Mouse (Mus musculus): ENCODE data around the gene Tsc2. TPM values are rescaled to one million over a fixed set of nuclear protein-coding genes. Genes with fewer than 3 reads are reported as not detected.

Tsc2 gene
- polyA plus RNA-seq (2015; fragmentation: Nextera tagmentation; extraction: Ambion mirVana), result 20.9 and 23.8 TPM in 2 replicates

DNA sequence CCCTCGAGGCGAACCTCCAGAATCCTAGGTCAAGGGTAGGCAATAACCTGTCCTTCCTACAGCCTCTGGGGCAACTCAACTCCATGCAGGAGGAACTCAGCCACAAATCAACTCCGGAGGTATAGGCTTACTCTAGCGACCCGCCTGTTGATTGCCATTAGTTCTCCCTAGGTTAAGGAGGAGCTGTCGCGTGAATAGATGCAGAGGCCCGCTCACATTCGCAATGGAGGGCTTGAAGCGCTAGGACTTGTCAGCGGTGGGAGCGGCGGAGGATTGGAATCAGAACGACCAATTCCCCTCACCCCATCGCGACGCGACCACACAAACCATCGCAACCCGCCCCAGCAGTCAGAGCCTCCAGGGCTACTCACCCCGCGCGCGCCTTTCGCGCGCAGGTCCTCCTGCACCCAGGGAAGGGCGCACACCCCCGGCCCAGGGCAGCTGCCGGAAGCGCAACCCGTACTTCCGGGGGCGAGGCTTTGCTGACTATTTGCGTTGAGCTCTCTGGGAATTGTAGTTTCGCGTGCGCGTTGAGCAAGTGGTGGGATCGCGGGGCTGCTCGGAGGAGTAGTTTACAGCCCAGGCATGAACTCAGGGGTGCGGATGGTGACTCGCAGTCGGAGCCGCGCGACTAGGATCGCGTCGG lies at the start of gene Tsc2, which contains the start of gene Nthl1:
TSS of gene Tsc2 (minus strand) at position 464 of the 646 bp plus-strand sequence.
TSS of gene Nthl1 (plus strand) at position 514 of the 646 bp plus-strand sequence.

DNA sequence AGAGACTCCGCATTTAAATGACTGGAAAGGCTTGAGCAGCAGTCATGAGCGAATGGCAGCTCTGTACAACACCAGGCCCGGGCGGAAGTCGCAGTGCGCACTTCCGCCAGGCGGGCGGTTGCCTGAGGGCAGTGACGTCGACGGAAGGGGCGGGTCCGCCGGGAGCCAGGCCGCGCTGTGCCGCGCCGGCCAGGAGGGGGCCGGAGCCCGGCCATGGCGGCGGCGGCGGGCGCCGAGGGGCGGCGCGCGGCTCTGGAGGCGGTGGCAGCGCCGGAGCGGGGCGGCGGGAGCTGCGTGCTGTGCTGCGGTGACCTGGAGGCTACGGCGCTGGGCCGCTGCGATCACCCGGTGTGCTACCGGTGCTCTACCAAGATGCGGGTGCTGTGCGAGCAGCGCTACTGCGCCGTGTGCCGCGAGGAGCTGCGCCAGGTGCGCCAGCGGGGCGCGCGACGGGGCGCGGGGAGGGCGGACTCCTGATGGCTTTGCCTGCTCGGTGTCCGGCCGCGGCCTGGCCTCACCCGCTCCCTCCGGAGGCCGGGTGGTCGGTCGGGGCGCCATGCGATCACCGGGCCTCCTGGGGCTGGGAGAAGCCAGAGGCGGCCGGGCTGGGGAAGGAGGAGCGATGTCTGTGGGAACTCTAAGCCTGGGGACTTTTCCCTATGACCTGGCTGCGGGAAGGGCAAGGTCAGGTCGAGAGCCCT lies 37.3 kb upstream of the Tsc2 start, which contains the start of gene Zfp598:
TSS of gene Zfp598 (plus strand) at position 143 of the 701 bp plus-strand sequence.

DNA sequence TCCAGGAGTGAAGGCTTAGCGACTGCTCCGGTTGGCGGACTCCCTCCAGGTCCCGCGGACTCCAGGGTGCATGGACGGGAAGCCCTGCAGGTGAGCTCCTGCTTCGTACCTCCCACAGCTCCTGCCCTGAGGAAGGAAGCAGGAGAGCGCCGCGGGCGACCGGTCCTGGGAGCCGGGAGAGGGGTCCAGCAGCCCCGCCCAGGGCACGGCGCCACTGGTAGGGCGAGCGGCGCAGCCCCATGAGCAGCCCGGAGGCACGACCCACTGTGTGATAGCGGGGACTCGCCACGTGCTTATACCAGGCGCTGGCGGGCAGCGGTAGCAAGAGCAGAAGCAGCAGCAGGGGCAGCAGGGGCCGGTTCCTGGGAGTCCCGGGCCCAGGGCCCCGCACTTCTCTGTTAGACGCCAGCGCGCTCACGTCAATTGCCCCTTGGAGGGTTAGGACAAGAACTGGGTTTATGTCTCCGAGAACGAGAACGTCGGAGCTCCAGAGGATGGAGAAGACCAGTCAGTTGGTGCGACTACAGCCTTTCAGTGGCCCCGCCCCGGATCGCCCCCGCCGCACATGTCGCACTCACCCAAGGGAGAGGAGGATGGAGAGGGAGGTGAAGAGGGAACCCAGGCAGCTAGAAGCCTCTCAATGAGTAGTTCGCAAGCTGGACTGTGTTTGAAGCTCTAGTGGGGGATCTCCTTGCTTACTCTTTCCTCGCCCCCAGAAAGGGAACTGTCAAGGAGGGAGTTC lies 25.8 kb upstream of the Tsc2 start, which contains the start of gene Npw:
TSS of gene Npw (minus strand) at position 441 of the 742 bp plus-strand sequence.

GRCm38 (mm10) chr17:24650070-24650616 lies 17.7 kb upstream of the Tsc2 start, which contains the start of gene Slc9a3r2:
Gene Slc9a3r2, minus strand, starts transcription at chr17:24650327.

GRCm38 (mm10) chr17:24549618-24550415 lies 82.6 kb downstream of the Tsc2 start, which contains the start of gene Pkd1:
Gene Pkd1, plus strand, starts transcription at chr17:24549834.

Small RNA genes within 50 kb of the gene (microRNA-seq; reads per million reads assigned to microRNA genes)
- not detected for gene Gm24589 (ENCODE audit: borderline replicate concordance, insufficient number of aligned reads)

Other genes with a start within 250 kb of the Tsc2 start
- gene Rnps1, start 218.1 kb downstream of the Tsc2 start, polyA plus RNA-seq (2015; fragmentation: Nextera tagmentation; extraction: Ambion mirVana), result 110 and 123 TPM in 2 replicates
- gene Eci1, start 206.0 kb downstream of the Tsc2 start, polyA plus RNA-seq (2015; fragmentation: Nextera tagmentation; extraction: Ambion mirVana), result 161 and 184 TPM in 2 replicates
- 0.84 and 1.2 TPM in 2 replicates for gene Dnase1l2, start 189.5 kb downstream of the Tsc2 start, polyA plus RNA-seq (2015; fragmentation: Nextera tagmentation; extraction: Ambion mirVana)
- 19.6 and 21.0 TPM in 2 replicates for gene E4f1, start 162.3 kb downstream of the Tsc2 start, polyA plus RNA-seq (2015; fragmentation: Nextera tagmentation; extraction: Ambion mirVana)
- 63.5 and 100 TPM in 2 replicates for gene Pgp, start 162.2 kb downstream of the Tsc2 start, polyA plus RNA-seq (2015; fragmentation: Nextera tagmentation; extraction: Ambion mirVana)
- 0.18 TPM in 1 of 2 replicates, not detected in the other for gene Bricd5, start 158.7 kb downstream of the Tsc2 start, polyA plus RNA-seq (2015; fragmentation: Nextera tagmentation; extraction: Ambion mirVana)
- gene Mlst8, start 153.6 kb downstream of the Tsc2 start, polyA plus RNA-seq (2015; fragmentation: Nextera tagmentation; extraction: Ambion mirVana), result 9.9 and 17.7 TPM in 2 replicates
- 7.2 and 10.6 TPM in 2 replicates for gene Caskin1, start 144.0 kb downstream of the Tsc2 start, polyA plus RNA-seq (2015; fragmentation: Nextera tagmentation; extraction: Ambion mirVana)
- 37.0 and 46.7 TPM in 2 replicates for gene Traf7, start 104.7 kb downstream of the Tsc2 start, polyA plus RNA-seq (2015; fragmentation: Nextera tagmentation; extraction: Ambion mirVana)
- gene Rab26, start 98.4 kb downstream of the Tsc2 start, polyA plus RNA-seq (2015; fragmentation: Nextera tagmentation; extraction: Ambion mirVana), result 1.3 and 1.8 TPM in 2 replicates
- gene Pkd1, start 82.8 kb downstream of the Tsc2 start, polyA plus RNA-seq (2015; fragmentation: Nextera tagmentation; extraction: Ambion mirVana), result 16.5 and 20.0 TPM in 2 replicates
- 13.6 and 14.1 TPM in 2 replicates for gene Nthl1, start 50 bp upstream of the Tsc2 start, polyA plus RNA-seq (2015; fragmentation: Nextera tagmentation; extraction: Ambion mirVana)
- gene Slc9a3r2, start 17.7 kb upstream of the Tsc2 start, polyA plus RNA-seq (2015; fragmentation: Nextera tagmentation; extraction: Ambion mirVana), result 61.7 and 66.2 TPM in 2 replicates
- not detected in 2 replicates for gene Npw, start 25.8 kb upstream of the Tsc2 start, polyA plus RNA-seq (2015; fragmentation: Nextera tagmentation; extraction: Ambion mirVana)
- gene Zfp598, start 37.1 kb upstream of the Tsc2 start, polyA plus RNA-seq (2015; fragmentation: Nextera tagmentation; extraction: Ambion mirVana), result 11.8 and 14.9 TPM in 2 replicates
- gene Syngr3, start 57.3 kb upstream of the Tsc2 start, polyA plus RNA-seq (2015; fragmentation: Nextera tagmentation; extraction: Ambion mirVana), result 14.5 and 51.8 TPM in 2 replicates
- 36.3 and 36.6 TPM in 2 replicates for gene Gfer, start 63.5 kb upstream of the Tsc2 start, polyA plus RNA-seq (2015; fragmentation: Nextera tagmentation; extraction: Ambion mirVana)
- gene Noxo1, start 63.6 kb upstream of the Tsc2 start, polyA plus RNA-seq (2015; fragmentation: Nextera tagmentation; extraction: Ambion mirVana), result 1.6 and 2.0 TPM in 2 replicates
- 21.3 and 34.2 TPM in 2 replicates for gene Tbl3, start 75.0 kb upstream of the Tsc2 start, polyA plus RNA-seq (2015; fragmentation: Nextera tagmentation; extraction: Ambion mirVana)
- gene Rnf151, start 85.4 kb upstream of the Tsc2 start, polyA plus RNA-seq (2015; fragmentation: Nextera tagmentation; extraction: Ambion mirVana), result not detected in 2 replicates
- 872 and 948 TPM in 2 replicates for gene Rps2, start 85.5 kb upstream of the Tsc2 start, polyA plus RNA-seq (2015; fragmentation: Nextera tagmentation; extraction: Ambion mirVana)
- gene Ndufb10, start 91.8 kb upstream of the Tsc2 start, polyA plus RNA-seq (2015; fragmentation: Nextera tagmentation; extraction: Ambion mirVana), result 222 and 254 TPM in 2 replicates
- 0.46 and 0.58 TPM in 2 replicates for gene Rpl3l, start 95.2 kb upstream of the Tsc2 start, polyA plus RNA-seq (2015; fragmentation: Nextera tagmentation; extraction: Ambion mirVana)
- gene Msrb1, start 104.0 kb upstream of the Tsc2 start, polyA plus RNA-seq (2015; fragmentation: Nextera tagmentation; extraction: Ambion mirVana), result 47.7 and 55.8 TPM in 2 replicates
- 4.2 and 12.5 TPM in 2 replicates for gene Hs3st6, start 120.4 kb upstream of the Tsc2 start, polyA plus RNA-seq (2015; fragmentation: Nextera tagmentation; extraction: Ambion mirVana)
- gene Meiob, start 171.7 kb upstream of the Tsc2 start, polyA plus RNA-seq (2015; fragmentation: Nextera tagmentation; extraction: Ambion mirVana), result 1.0 and 1.3 TPM in 2 replicates
- gene Hagh, start 207.5 kb upstream of the Tsc2 start, polyA plus RNA-seq (2015; fragmentation: Nextera tagmentation; extraction: Ambion mirVana), result 56.0 and 73.6 TPM in 2 replicates
- gene Fahd1, start 217.7 kb upstream of the Tsc2 start, polyA plus RNA-seq (2015; fragmentation: Nextera tagmentation; extraction: Ambion mirVana), result 19.9 and 26.7 TPM in 2 replicates
- gene Igfals, start 233.4 kb upstream of the Tsc2 start, polyA plus RNA-seq (2015; fragmentation: Nextera tagmentation; extraction: Ambion mirVana), result 0.32 and 0.88 TPM in 2 replicates